Mouse (Mus musculus): Measurements from ENCODE around the gene Galt.

- no peak for TF ChIP-seq CTCF (IDR thresholded peaks at IDR 0.05)
- no peak for TF ChIP-seq EP300 (IDR thresholded peaks at IDR 0.05)
Measured at GRCm38 (mm10) chr4:41761680-41762079, 6.7 kb downstream of the Galt start.

Measured in lung, postnatal 0 days (tissue).